Mouse (Mus musculus): ENCODE measurements around the gene Zfp654. TPM values are rescaled to one million over a fixed set of nuclear protein-coding genes. Genes with fewer than 3 reads are reported as not detected.

Zfp654 gene
- polyA plus RNA-seq, 1 experiment from 2014 or later = 9.4 TPM

DNA sequence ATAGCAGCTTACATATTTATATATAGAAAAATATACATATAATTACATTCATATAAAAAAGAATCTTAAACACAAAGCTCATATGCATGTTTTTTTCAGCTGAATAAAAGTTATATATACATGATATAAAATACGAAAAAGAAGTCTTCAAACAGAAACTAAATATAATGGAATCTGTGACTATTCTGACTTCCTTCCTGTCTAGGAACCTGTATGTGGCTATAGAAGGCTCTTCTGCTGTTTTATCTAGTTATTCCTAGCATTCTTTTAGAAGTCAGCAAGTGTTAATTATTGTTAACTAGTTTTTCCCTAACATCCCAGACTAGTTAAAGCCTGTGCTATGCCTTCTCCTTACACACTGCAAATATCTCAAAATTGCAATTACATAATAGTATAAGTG is 27.6 kb downstream of the Zfp654 start:
- no peak for ATAC-seq (ENCODE audit: insufficient number of reproducible peaks, low FRiP score, low TSS enrichment, low read depth)
- no peak overlapping the region for H3K4me2 ChIP-seq (ENCODE audit: low read depth, severe bottlenecking)
- H3K27me3 ChIP-seq (ENCODE audit: control insufficient read depth, insufficient read depth, low read length) = no peaks in the 10 kb centered on the region
- no peak overlapping the region for H3K9ac ChIP-seq (ENCODE audit: low read length)
- no peak overlapping the region for H3K4me3 ChIP-seq (ENCODE audit: low read depth, low read length)
- WGBS = 96% methylated on average over 1 of the region's 1 CpGs
- H3K36me3 ChIP-seq (ENCODE audit: control insufficient read depth, insufficient read depth, low read length) = no peaks in the 10 kb centered on the region; the same call in 1 of the 2 replicates
- no peaks in the 10 kb centered on the region for H3K4me1 ChIP-seq (ENCODE audit: control insufficient read depth, insufficient read depth, low read length)
- no peak overlapping the region for H3K27ac ChIP-seq (replicated peaks; ENCODE audit: low read depth, low read length)
- DNase-seq (ENCODE audit: low spot score) = no peak
- H3K9me3 ChIP-seq (ENCODE audit: control insufficient read depth, low read length) = no peaks in the 10 kb centered on the region

- H3K4me3 ChIP-seq (ENCODE audit: low read depth, low read length) = no peak overlapping the region
- H3K27me3 ChIP-seq (ENCODE audit: control insufficient read depth, insufficient read depth, low read length) = no peaks in the 10 kb centered on the region
- no peak for DNase-seq (ENCODE audit: low spot score)
- H3K4me1 ChIP-seq (ENCODE audit: control insufficient read depth, insufficient read depth, low read length) = no peaks in the 10 kb centered on the region
- H3K27ac ChIP-seq (replicated peaks; ENCODE audit: low read depth, low read length) = no peak overlapping the region
- 97% methylated on average over 3 of the region's 3 CpGs for WGBS
- peaks cover 2% of the 10 kb centered on the region; the same call in 1 of the 2 replicates for H3K36me3 ChIP-seq (ENCODE audit: control insufficient read depth, insufficient read depth, low read length)
- no peak overlapping the region for H3K4me2 ChIP-seq (ENCODE audit: low read depth, severe bottlenecking)
- no peaks in the 10 kb centered on the region for H3K9me3 ChIP-seq (ENCODE audit: control insufficient read depth, low read length)
- ATAC-seq (ENCODE audit: insufficient number of reproducible peaks, low FRiP score, low TSS enrichment, low read depth) = no peak
- H3K9ac ChIP-seq (ENCODE audit: low read length) = no peak overlapping the region
These were observed 34.2 kb downstream of the Zfp654 start for GRCm38 (mm10) chr16:64817094-64817765.

- H3K27me3 ChIP-seq (ENCODE audit: control insufficient read depth, insufficient read depth, low read length) = no peaks in the 10 kb centered on the region
- no peaks in the 10 kb centered on the region for H3K4me1 ChIP-seq (ENCODE audit: control insufficient read depth, insufficient read depth, low read length)
- H3K27ac ChIP-seq (replicated peaks; ENCODE audit: low read depth, low read length) = no peak overlapping the region
- 80% methylated on average over 3 of the region's 3 CpGs for WGBS
- no peak overlapping the region for H3K4me2 ChIP-seq (ENCODE audit: low read depth, severe bottlenecking)
- no peak for DNase-seq (ENCODE audit: low spot score)
- no peak for ATAC-seq (ENCODE audit: insufficient number of reproducible peaks, low FRiP score, low TSS enrichment, low read depth)
- H3K9ac ChIP-seq (ENCODE audit: low read length) = no peak overlapping the region
- H3K36me3 ChIP-seq (ENCODE audit: control insufficient read depth, insufficient read depth, low read length) = no peaks in the 10 kb centered on the region
- no peaks in the 10 kb centered on the region for H3K9me3 ChIP-seq (ENCODE audit: control insufficient read depth, low read length)
- H3K4me3 ChIP-seq (ENCODE audit: low read depth, low read length) = no peak overlapping the region
These were observed 48.4 kb downstream of the Zfp654 start for GRCm38 (mm10) chr16:64803041-64803440.

GRCm38 (mm10) chr16:64801638-64802037 is 49.8 kb downstream of the Zfp654 start:
- Histone ChIP-seq H3K27ac (replicated peaks; ENCODE audit: low read depth, low read length) (no peak overlapping the region), H3K4me2 (ENCODE audit: low read depth, severe bottlenecking) (no peak overlapping the region), H3K4me1 (ENCODE audit: control insufficient read depth, insufficient read depth, low read length) (no peaks in the 10 kb centered on the region), H3K9me3 (ENCODE audit: control insufficient read depth, low read length) (no peaks in the 10 kb centered on the region), H3K27me3 (ENCODE audit: control insufficient read depth, insufficient read depth, low read length) (no peaks in the 10 kb centered on the region), H3K9ac (ENCODE audit: low read length) (no peak overlapping the region), H3K4me3 (ENCODE audit: low read depth, low read length) (no peak overlapping the region), H3K36me3 (ENCODE audit: control insufficient read depth, insufficient read depth, low read length) (no peaks in the 10 kb centered on the region)
- ATAC-seq (ENCODE audit: insufficient number of reproducible peaks, low FRiP score, low TSS enrichment, low read depth) = no peak
- no peak for DNase-seq (ENCODE audit: low spot score)

DNA sequence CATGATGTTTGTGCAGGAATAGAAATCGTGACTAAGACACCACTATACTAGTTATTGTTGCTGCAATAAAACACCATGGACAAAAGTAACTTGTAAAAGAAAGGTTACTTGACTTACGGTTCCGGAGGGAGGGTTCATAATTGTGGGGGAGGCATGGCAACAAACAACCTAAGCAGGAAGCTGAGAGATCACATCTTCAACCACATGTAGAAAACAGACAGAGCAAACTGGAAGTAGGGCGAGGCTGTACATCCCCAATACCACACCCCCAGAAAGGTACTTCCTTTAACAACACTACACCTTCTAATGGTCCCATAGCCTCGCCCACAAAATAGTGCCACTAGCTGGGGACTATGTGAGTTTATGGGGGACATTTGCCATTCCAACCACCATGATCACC is 51.1 kb downstream of the Zfp654 start:
- DNase-seq (ENCODE audit: low spot score) (no peak), ATAC-seq (ENCODE audit: insufficient number of reproducible peaks, low FRiP score, low TSS enrichment, low read depth) (no peak)
- Histone ChIP-seq H3K4me3 (ENCODE audit: low read depth, low read length) (no peak overlapping the region), H3K9ac (ENCODE audit: low read length) (no peak overlapping the region), H3K4me2 (ENCODE audit: low read depth, severe bottlenecking) (no peak overlapping the region), H3K36me3 (ENCODE audit: control insufficient read depth, insufficient read depth, low read length) (no peaks in the 10 kb centered on the region), H3K9me3 (ENCODE audit: control insufficient read depth, low read length) (no peaks in the 10 kb centered on the region), H3K27me3 (ENCODE audit: control insufficient read depth, insufficient read depth, low read length) (no peaks in the 10 kb centered on the region), H3K27ac (replicated peaks; ENCODE audit: low read depth, low read length) (no peak overlapping the region), H3K4me1 (ENCODE audit: control insufficient read depth, insufficient read depth, low read length) (no peaks in the 10 kb centered on the region)
- WGBS = 80% methylated on average over 5 of the region's 5 CpGs

DNA sequence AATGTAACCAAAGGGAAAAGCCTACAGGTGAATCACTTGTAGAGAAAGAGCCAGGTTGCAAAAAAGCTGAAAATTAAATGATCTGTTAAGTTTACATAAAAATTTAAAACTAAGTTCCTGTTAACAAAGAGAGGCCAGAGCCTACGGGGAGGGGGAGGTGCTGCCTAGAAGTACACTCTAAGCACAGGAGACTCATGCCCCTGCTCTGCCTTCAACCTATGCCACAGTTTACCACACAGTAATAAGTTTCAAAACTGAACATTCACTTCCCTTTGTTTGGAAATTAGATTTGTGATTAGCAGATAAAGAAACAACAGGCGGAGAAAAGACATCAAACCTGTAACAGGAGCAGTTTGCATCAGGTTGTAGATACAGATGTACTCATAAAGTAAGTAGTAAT is 56.6 kb downstream of the Zfp654 start:
- H3K36me3 ChIP-seq (ENCODE audit: control insufficient read depth, insufficient read depth, low read length) = no peaks in the 10 kb centered on the region
- no peaks in the 10 kb centered on the region for H3K4me1 ChIP-seq (ENCODE audit: control insufficient read depth, insufficient read depth, low read length)
- no peak overlapping the region for H3K4me3 ChIP-seq (ENCODE audit: low read depth, low read length)
- H3K9me3 ChIP-seq (ENCODE audit: control insufficient read depth, low read length) = no peaks in the 10 kb centered on the region
- ATAC-seq (ENCODE audit: insufficient number of reproducible peaks, low FRiP score, low TSS enrichment, low read depth) (no peak), DNase-seq (ENCODE audit: low spot score) (no peak)
- no peak overlapping the region for H3K27ac ChIP-seq (replicated peaks; ENCODE audit: low read depth, low read length)
- no peak overlapping the region for H3K9ac ChIP-seq (ENCODE audit: low read length)
- H3K4me2 ChIP-seq (ENCODE audit: low read depth, severe bottlenecking) = no peak overlapping the region
- no peaks in the 10 kb centered on the region for H3K27me3 ChIP-seq (ENCODE audit: control insufficient read depth, insufficient read depth, low read length)
- 84% methylated on average over 2 of the region's 2 CpGs for WGBS

GRCm38 (mm10) chr16:64789706-64790105 is 61.7 kb downstream of the Zfp654 start:
- 90% methylated on average over 3 of the region's 3 CpGs for WGBS
- no peak overlapping the region for H3K4me3 ChIP-seq (ENCODE audit: low read depth, low read length)
- H3K9me3 ChIP-seq (ENCODE audit: control insufficient read depth, low read length) = no peaks in the 10 kb centered on the region
- DNase-seq (ENCODE audit: low spot score) = no peak
- no peak overlapping the region for H3K9ac ChIP-seq (ENCODE audit: low read length)
- no peaks in the 10 kb centered on the region for H3K27me3 ChIP-seq (ENCODE audit: control insufficient read depth, insufficient read depth, low read length)
- H3K4me2 ChIP-seq (ENCODE audit: low read depth, severe bottlenecking) = no peak overlapping the region
- H3K36me3 ChIP-seq (ENCODE audit: control insufficient read depth, insufficient read depth, low read length) = no peaks in the 10 kb centered on the region
- H3K4me1 ChIP-seq (ENCODE audit: control insufficient read depth, insufficient read depth, low read length) = no peaks in the 10 kb centered on the region
- ATAC-seq (ENCODE audit: insufficient number of reproducible peaks, low FRiP score, low TSS enrichment, low read depth) = no peak
- no peak overlapping the region for H3K27ac ChIP-seq (replicated peaks; ENCODE audit: low read depth, low read length)

- Histone ChIP-seq H3K4me1 (ENCODE audit: control insufficient read depth, insufficient read depth, low read length) (no peaks in the 10 kb centered on the region), H3K4me2 (ENCODE audit: low read depth, severe bottlenecking) (no peak overlapping the region), H3K9me3 (ENCODE audit: control insufficient read depth, low read length) (no peaks in the 10 kb centered on the region), H3K27me3 (ENCODE audit: control insufficient read depth, insufficient read depth, low read length) (no peaks in the 10 kb centered on the region), H3K4me3 (ENCODE audit: low read depth, low read length) (no peak overlapping the region), H3K9ac (ENCODE audit: low read length) (no peak overlapping the region), H3K27ac (replicated peaks; ENCODE audit: low read depth, low read length) (no peak overlapping the region), H3K36me3 (ENCODE audit: control insufficient read depth, insufficient read depth, low read length) (no peaks in the 10 kb centered on the region)
- DNase-seq (ENCODE audit: low spot score) = no peak
- WGBS = 87% methylated on average over 1 of the region's 1 CpGs
- no peak for ATAC-seq (ENCODE audit: insufficient number of reproducible peaks, low FRiP score, low TSS enrichment, low read depth)
These were observed 75.9 kb downstream of the Zfp654 start for GRCm38 (mm10) chr16:64775516-64775915.

- Histone ChIP-seq H3K9me3 (ENCODE audit: control insufficient read depth, low read length) (no peaks in the 10 kb centered on the region), H3K27ac (replicated peaks; ENCODE audit: low read depth, low read length) (no peak overlapping the region), H3K27me3 (ENCODE audit: control insufficient read depth, insufficient read depth, low read length) (no peaks in the 10 kb centered on the region), H3K36me3 (ENCODE audit: control insufficient read depth, insufficient read depth, low read length) (no peaks in the 10 kb centered on the region), H3K4me3 (ENCODE audit: low read depth, low read length) (peak overlapping the region; percentile 83; the same call in 1 of the 2 replicates), H3K4me2 (ENCODE audit: low read depth, severe bottlenecking) (no peak overlapping the region; the same call in 1 of the 2 replicates), H3K4me1 (ENCODE audit: control insufficient read depth, insufficient read depth, low read length) (no peaks in the 10 kb centered on the region), H3K9ac (ENCODE audit: low read length) (no peak overlapping the region; the same call in 1 of the 2 replicates)
- WGBS = 91% methylated on average over 2 of the region's 2 CpGs
- ATAC-seq (ENCODE audit: insufficient number of reproducible peaks, low FRiP score, low TSS enrichment, low read depth) (no peak), DNase-seq (ENCODE audit: low spot score) (no peak)
These were observed 80.0 kb downstream of the Zfp654 start for GRCm38 (mm10) chr16:64771431-64771818.

All from limb, embryonic 11.5 days (tissue).